Mouse (Mus musculus): ENCODE results near the gene Atox1. TPM values are rescaled to one million over a fixed set of nuclear protein-coding genes. Genes with fewer than 3 reads are reported as not detected.

Atox1 gene
- polyA plus RNA-seq (2014; fragmentation: Nextera tagmentation; extraction: Ambion mirVana): 217 and 224 TPM in 2 replicates

DNA sequence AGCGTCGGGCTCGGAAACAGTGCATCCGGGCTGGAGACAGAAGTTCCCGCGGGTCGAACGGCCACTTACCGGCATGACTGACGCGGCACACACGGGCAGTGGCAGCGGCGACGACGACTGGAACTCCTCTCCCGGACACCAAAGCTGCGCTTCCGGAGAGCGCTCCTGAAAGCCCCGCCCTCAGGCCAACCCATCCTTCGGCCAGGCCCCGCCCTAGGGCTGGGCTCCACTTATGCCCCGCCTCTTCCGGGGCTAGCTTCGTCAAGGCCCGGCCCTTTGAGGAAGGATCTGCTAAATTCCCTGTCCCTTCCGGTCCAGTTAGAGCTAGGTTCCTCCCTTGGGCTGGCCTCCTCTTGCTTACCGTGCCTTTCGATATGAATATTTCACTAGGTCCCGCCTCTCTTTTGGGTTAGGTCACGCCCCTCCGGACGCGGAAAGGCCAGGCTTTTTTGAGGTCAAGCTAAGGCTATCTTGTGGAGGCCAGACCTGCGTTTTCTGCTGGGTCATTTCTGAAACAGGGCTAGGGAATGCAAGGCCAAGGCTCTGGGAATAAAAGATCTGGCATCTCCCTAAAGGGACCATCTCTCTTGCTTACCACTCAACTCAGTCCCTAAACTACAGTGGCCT, at the start of gene Atox1:
Atox1 (minus strand) TSS at position 221 of the 627 bp plus-strand sequence.
- Histone ChIP-seq H3K9me3 (ENCODE audit: control insufficient read depth, low read length) (no peaks in the 10 kb centered on the region), H3K4me3 (ENCODE audit: low read depth, low read length) (peak within 1 kb of the TSS; percentile 61), H3K27ac (ENCODE audit: low read depth, low read length) (peak within 1 kb of the TSS; percentile 57; the same call in 1 of the 2 replicates), H3K4me2 (peak within 1 kb of the TSS; percentile 91), H3K36me3 (ENCODE audit: control insufficient read depth, insufficient read depth, low read length) (no peaks in the 10 kb centered on the region), H3K27me3 (ENCODE audit: control insufficient read depth, insufficient read depth, low read length) (no peaks in the 10 kb centered on the region), H3K9ac (ENCODE audit: low read length) (peak within 1 kb of the TSS; percentile 65), H3K4me1 (ENCODE audit: control insufficient read depth, insufficient read depth, low read length) (peaks cover 6% of the 10 kb centered on the region; the same call in 1 of the 2 replicates)
- peak; percentile 99 for ATAC-seq (ENCODE audit: low FRiP score)
- peak; percentile 99 for DNase-seq (ENCODE audit: low spot score, missing footprints)
- WGBS: 1% methylated on average over 32 of the region's 36 CpGs

- no peaks in the 10 kb centered on the region for H3K9me3 ChIP-seq (ENCODE audit: control insufficient read depth, low read length)
- DNase-seq (ENCODE audit: low spot score, missing footprints) (no peak), ATAC-seq (ENCODE audit: low FRiP score) (no peak)
- 92% methylated on average over 3 of the region's 3 CpGs for WGBS
- H3K4me2 ChIP-seq: no peak overlapping the region
- no peak overlapping the region for H3K27ac ChIP-seq (ENCODE audit: low read depth, low read length)
- H3K4me1 ChIP-seq (ENCODE audit: control insufficient read depth, insufficient read depth, low read length): no peaks in the 10 kb centered on the region
- H3K9ac ChIP-seq (ENCODE audit: low read length): no peak overlapping the region
- no peaks in the 10 kb centered on the region for H3K27me3 ChIP-seq (ENCODE audit: control insufficient read depth, insufficient read depth, low read length)
- H3K36me3 ChIP-seq (ENCODE audit: control insufficient read depth, insufficient read depth, low read length): peaks cover 4% of the 10 kb centered on the region; the same call in 1 of the 2 replicates
- H3K4me3 ChIP-seq (ENCODE audit: low read depth, low read length): no peak overlapping the region
Measured at GRCm38 (mm10) chr11:55505485-55505884, 44.4 kb upstream of the Atox1 start.

- Histone ChIP-seq H3K4me1 (ENCODE audit: control insufficient read depth, insufficient read depth, low read length) (no peaks in the 10 kb centered on the region), H3K4me2 (no peak overlapping the region), H3K9me3 (ENCODE audit: control insufficient read depth, low read length) (no peaks in the 10 kb centered on the region), H3K27me3 (ENCODE audit: control insufficient read depth, insufficient read depth, low read length) (no peaks in the 10 kb centered on the region), H3K4me3 (ENCODE audit: low read depth, low read length) (no peak overlapping the region), H3K27ac (ENCODE audit: low read depth, low read length) (no peak overlapping the region), H3K36me3 (ENCODE audit: control insufficient read depth, insufficient read depth, low read length) (peaks cover 14% of the 10 kb centered on the region; the same call in 1 of the 2 replicates), H3K9ac (ENCODE audit: low read length) (no peak overlapping the region)
- DNase-seq (ENCODE audit: low spot score, missing footprints): no peak
- no peak for ATAC-seq (ENCODE audit: low FRiP score)
- WGBS: 90% methylated on average over 5 of the region's 5 CpGs
Measured at GRCm38 (mm10) chr11:55502886-55503285, 41.8 kb upstream of the Atox1 start.

DNA sequence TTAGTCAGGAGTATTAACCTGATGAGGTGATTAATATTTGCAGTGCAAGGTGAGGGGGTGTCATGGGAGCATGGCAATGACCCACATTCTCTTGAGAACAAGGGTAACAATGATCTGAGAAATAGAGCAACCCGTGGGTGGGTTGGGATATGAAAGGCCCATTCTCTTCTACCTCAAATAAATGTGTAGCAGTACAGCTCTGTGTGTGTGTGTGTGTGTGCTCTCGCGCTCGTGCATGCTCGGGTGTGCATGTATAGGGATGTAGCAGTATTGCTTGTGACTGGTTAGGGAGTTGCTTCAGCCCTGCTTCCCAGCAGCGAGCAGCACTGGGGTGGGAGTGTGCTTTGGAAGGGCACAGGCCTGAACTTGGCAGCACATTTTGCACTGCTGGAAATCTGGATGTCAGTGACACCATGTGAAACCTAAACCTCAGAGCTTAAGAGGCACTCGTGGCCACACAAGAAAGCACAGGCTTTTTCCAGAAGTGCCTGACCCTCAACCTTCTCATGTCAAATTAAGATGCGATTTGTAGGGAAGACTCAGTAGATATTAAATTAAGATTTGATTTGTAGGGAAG, 41.0 kb upstream of the Atox1 start:
- Histone ChIP-seq H3K27me3 (ENCODE audit: control insufficient read depth, insufficient read depth, low read length) (no peaks in the 10 kb centered on the region), H3K9ac (ENCODE audit: low read length) (no peak overlapping the region), H3K9me3 (ENCODE audit: control insufficient read depth, low read length) (no peaks in the 10 kb centered on the region), H3K4me1 (ENCODE audit: control insufficient read depth, insufficient read depth, low read length) (no peaks in the 10 kb centered on the region), H3K27ac (ENCODE audit: low read depth, low read length) (no peak overlapping the region), H3K36me3 (ENCODE audit: control insufficient read depth, insufficient read depth, low read length) (peaks cover 17% of the 10 kb centered on the region; the same call in 1 of the 2 replicates), H3K4me2 (no peak overlapping the region), H3K4me3 (ENCODE audit: low read depth, low read length) (no peak overlapping the region)
- DNase-seq (ENCODE audit: low spot score, missing footprints): no peak
- 88% methylated on average over 8 of the region's 8 CpGs for WGBS
- no peak for ATAC-seq (ENCODE audit: low FRiP score)

- Histone ChIP-seq H3K4me2 (no peak overlapping the region), H3K4me1 (ENCODE audit: control insufficient read depth, insufficient read depth, low read length) (no peaks in the 10 kb centered on the region), H3K9me3 (ENCODE audit: control insufficient read depth, low read length) (no peaks in the 10 kb centered on the region), H3K27ac (ENCODE audit: low read depth, low read length) (no peak overlapping the region), H3K4me3 (ENCODE audit: low read depth, low read length) (no peak overlapping the region), H3K9ac (ENCODE audit: low read length) (no peak overlapping the region), H3K36me3 (ENCODE audit: control insufficient read depth, insufficient read depth, low read length) (peaks cover 39% of the 10 kb centered on the region), H3K27me3 (ENCODE audit: control insufficient read depth, insufficient read depth, low read length) (no peaks in the 10 kb centered on the region)
- 75% methylated on average over 5 of the region's 5 CpGs for WGBS
- ATAC-seq (ENCODE audit: low FRiP score): no peak
- DNase-seq (ENCODE audit: low spot score, missing footprints): no peak
Measured at GRCm38 (mm10) chr11:55497885-55498284, 36.8 kb upstream of the Atox1 start.

DNA sequence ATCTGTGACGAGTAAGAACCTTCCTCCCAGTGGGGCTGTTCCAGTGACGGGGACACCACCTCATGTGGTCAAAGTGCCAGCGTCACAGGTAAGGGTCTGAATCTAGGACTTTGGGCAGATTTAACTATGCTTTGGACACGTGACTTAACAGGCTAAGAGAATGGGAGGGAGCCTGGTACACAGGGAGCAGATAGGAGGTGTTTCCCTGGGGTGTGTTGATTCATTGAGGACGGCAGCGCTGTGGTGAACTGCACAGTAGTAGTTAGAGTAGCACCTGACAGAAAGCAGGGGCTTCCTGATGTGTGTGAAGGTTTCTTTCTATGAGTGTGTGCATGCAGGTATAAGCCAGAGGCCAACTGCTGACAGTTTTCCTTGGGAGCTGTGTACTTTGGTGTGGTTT, 35.1 kb upstream of the Atox1 start:
- Histone ChIP-seq H3K9me3 (ENCODE audit: control insufficient read depth, low read length) (no peaks in the 10 kb centered on the region), H3K9ac (ENCODE audit: low read length) (no peak overlapping the region), H3K4me2 (no peak overlapping the region), H3K27ac (ENCODE audit: low read depth, low read length) (no peak overlapping the region), H3K27me3 (ENCODE audit: control insufficient read depth, insufficient read depth, low read length) (no peaks in the 10 kb centered on the region), H3K36me3 (ENCODE audit: control insufficient read depth, insufficient read depth, low read length) (peaks cover 45% of the 10 kb centered on the region), H3K4me3 (ENCODE audit: low read depth, low read length) (no peak overlapping the region), H3K4me1 (ENCODE audit: control insufficient read depth, insufficient read depth, low read length) (no peaks in the 10 kb centered on the region)
- 91% methylated on average over 6 of the region's 6 CpGs for WGBS
- no peak for DNase-seq (ENCODE audit: low spot score, missing footprints)
- no peak for ATAC-seq (ENCODE audit: low FRiP score)

DNA sequence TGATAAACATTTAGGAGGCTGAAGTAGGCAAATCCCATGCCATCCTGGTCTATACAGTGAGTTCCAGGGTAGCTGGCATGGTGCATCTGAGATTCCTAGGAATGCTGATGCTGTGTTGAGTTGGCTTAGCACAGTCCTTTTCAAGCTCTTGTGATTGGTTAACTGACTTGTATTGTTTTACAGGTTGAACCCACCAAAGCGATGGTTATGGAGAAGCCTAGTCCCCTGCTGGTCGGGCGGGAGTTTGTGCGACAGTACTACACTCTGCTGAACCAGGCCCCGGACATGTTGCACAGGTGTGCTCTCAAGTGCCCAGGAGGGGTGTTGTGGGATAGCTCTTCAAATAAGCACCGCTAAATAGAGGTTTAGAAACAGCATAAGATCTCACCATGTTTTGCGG, 24.4 kb upstream of the Atox1 start:
- Histone ChIP-seq H3K27me3 (ENCODE audit: control insufficient read depth, insufficient read depth, low read length) (no peaks in the 10 kb centered on the region), H3K4me3 (ENCODE audit: low read depth, low read length) (no peak overlapping the region), H3K4me2 (no peak overlapping the region), H3K27ac (ENCODE audit: low read depth, low read length) (no peak overlapping the region), H3K9ac (ENCODE audit: low read length) (no peak overlapping the region), H3K4me1 (ENCODE audit: control insufficient read depth, insufficient read depth, low read length) (no peaks in the 10 kb centered on the region), H3K9me3 (ENCODE audit: control insufficient read depth, low read length) (no peaks in the 10 kb centered on the region), H3K36me3 (ENCODE audit: control insufficient read depth, insufficient read depth, low read length) (peaks cover 27% of the 10 kb centered on the region)
- DNase-seq (ENCODE audit: low spot score, missing footprints) (no peak), ATAC-seq (ENCODE audit: low FRiP score) (no peak)
- WGBS: 97% methylated on average over 7 of the region's 7 CpGs

DNA sequence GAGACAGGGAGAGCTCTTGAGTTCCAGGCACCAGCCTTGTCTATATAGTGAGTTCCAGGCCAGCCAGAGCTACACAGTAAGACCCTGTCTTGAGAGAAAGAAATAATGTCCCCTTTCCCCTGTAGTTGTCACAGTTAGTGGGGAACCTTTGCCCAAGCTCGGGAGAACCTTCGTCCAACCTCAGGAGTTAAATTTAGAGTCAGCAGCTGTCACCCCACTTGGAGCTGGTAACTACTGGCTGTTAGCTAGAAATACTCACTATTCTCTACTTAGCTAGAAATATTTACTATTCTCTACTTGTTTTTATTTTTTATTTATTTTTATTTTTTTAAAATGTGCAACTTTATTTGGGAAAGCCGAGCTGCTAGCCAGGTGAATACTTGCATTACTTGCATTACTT, 12.2 kb upstream of the Atox1 start:
- Histone ChIP-seq H3K9me3 (ENCODE audit: control insufficient read depth, low read length) (no peaks in the 10 kb centered on the region), H3K9ac (ENCODE audit: low read length) (no peak overlapping the region), H3K4me2 (no peak overlapping the region), H3K27me3 (ENCODE audit: control insufficient read depth, insufficient read depth, low read length) (no peaks in the 10 kb centered on the region), H3K27ac (ENCODE audit: low read depth, low read length) (no peak overlapping the region), H3K4me1 (ENCODE audit: control insufficient read depth, insufficient read depth, low read length) (peaks cover 13% of the 10 kb centered on the region), H3K36me3 (ENCODE audit: control insufficient read depth, insufficient read depth, low read length) (peaks cover 11% of the 10 kb centered on the region), H3K4me3 (ENCODE audit: low read depth, low read length) (no peak overlapping the region)
- ATAC-seq (ENCODE audit: low FRiP score) (no peak), DNase-seq (ENCODE audit: low spot score, missing footprints) (no peak)
- WGBS: 97% methylated on average over 3 of the region's 3 CpGs

DNA sequence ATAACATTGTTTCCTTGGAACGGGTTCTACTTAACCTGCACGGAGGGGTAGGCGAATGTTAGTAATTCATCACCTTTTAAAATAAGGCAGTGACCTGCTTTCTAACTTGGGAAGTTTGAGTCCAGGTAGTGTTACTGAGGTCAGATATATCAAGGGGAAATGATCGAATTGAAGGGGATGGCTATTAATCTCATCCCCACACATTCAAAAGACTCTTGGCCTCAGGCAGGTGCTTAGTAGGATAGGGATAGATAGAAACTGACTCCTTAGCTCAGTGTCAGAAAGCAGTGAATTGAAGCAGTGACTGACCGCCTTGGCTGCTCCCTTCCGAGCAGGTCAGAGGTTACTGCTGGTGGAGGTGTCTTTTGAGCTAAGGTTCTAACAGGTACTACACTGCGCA, 10.4 kb upstream of the Atox1 start:
- DNase-seq (ENCODE audit: low spot score, missing footprints): peak; percentile 70
- Histone ChIP-seq H3K36me3 (ENCODE audit: control insufficient read depth, insufficient read depth, low read length) (peaks cover 11% of the 10 kb centered on the region), H3K4me2 (peak overlapping the region; percentile 76; the same call in 1 of the 2 replicates), H3K4me3 (ENCODE audit: low read depth, low read length) (peak overlapping the region; percentile 90; the same call in 1 of the 2 replicates), H3K27ac (ENCODE audit: low read depth, low read length) (no peak overlapping the region), H3K9me3 (ENCODE audit: control insufficient read depth, low read length) (no peaks in the 10 kb centered on the region), H3K27me3 (ENCODE audit: control insufficient read depth, insufficient read depth, low read length) (no peaks in the 10 kb centered on the region), H3K4me1 (ENCODE audit: control insufficient read depth, insufficient read depth, low read length) (peaks cover 17% of the 10 kb centered on the region), H3K9ac (ENCODE audit: low read length) (no peak overlapping the region)
- 94% methylated on average over 7 of the region's 7 CpGs for WGBS
- ATAC-seq (ENCODE audit: low FRiP score): no peak
